Mouse (Mus musculus): ENCODE data around the gene Utp3.

- no peak for TF ChIP-seq EP300 (IDR thresholded peaks at IDR 0.05; ENCODE audit: low read depth in 1 of 2, low read length in 2 of 2)
- no peak for TF ChIP-seq CTCF (IDR thresholded peaks at IDR 0.05 in 2 of 3, conservative IDR thresholded peaks at IDR 0.05 in 1 of 3; ENCODE audit: control insufficient read depth in 1 of 3, insufficient read depth in 1 of 3, low read depth in 2 of 3, low read length in 3 of 3, poor library complexity in 1 of 3, severe bottlenecking in 1 of 3)
- no peak for TF ChIP-seq GATA1 (IDR thresholded peaks at IDR 0.05; ENCODE audit: low read depth, low read length)
Observed at GRCm38 (mm10) chr5:88508555-88508954, 45.7 kb upstream of the Utp3 start.

Data from MEL (cell line).